Mouse (Mus musculus): ENCODE data around the gene Cbarp.

- TF ChIP-seq CTCF (IDR thresholded peaks at IDR 0.05) (no peak), EP300 (IDR thresholded peaks at IDR 0.05) (no peak)
These were observed 46.0 kb downstream of the Cbarp start for GRCm38 (mm10) chr10:80094684-80095083.

All from lung, postnatal 0 days (tissue).